Mouse (Mus musculus): ENCODE results near the gene Calhm3.
A peak's percentile ranks its signal among the peaks of the same experiment; 100 is the strongest.
"Not testable (repeated sequence)": the region's sequence is repeated elsewhere in the genome, so short reads cannot be mapped to it uniquely, and the experiment has no call there.

Gene Calhm3

GRCm38 (mm10) chr19:47167617-47168214 is 10.2 kb upstream of the Calhm3 start:
- no peak for DNase-seq (ENCODE audit: low spot score)

DNA sequence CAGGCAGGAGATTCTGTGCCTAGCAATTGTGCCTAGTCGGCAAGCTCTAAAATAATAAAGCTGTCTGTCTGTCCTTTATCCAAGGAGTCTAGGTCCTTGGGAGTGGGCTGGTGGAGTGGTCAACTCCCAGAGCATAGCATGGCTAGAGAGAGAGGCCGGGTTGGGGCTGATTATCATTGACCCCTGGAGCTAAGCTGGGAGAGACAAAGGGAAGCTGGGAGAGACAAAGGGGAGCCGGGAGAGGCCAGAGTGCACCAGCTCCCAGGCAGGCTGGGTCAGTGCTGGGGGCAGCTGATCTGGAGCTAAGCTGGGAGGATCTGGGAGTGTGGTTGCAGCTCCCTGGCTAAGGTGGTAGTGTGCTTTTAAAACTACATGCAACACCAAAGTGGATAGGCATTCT is 9.2 kb upstream of the Calhm3 start:
- no peak for DNase-seq (ENCODE audit: low spot score)

DNA sequence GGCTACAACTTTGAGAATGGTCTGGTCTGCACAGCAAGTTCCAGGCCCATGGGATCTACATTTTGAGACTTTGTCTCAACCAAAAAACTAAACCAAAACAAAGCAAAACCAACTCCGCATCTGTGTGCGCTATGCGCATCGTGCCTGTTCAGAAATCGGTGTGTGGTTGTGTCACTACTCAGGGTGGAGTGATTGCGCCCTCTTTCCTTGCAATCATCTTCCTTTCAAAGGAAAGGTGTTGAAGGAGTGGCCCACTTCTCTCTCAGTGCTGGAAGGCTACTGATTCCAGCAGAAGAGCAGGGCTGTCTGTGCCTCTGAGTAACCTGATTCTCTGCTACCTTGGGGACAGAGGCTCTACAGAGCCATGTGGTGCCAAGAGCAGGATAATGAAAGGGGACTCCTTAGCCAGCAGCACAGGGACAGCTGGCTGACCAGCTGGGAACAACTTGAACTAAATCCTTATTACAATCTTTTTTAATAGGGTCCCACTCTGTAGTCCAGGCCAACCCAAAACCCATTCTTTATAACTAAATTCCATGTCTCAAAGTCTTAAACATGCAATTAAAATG is 5.7 kb upstream of the Calhm3 start:
- DNase-seq (ENCODE audit: low spot score): no peak

DNA sequence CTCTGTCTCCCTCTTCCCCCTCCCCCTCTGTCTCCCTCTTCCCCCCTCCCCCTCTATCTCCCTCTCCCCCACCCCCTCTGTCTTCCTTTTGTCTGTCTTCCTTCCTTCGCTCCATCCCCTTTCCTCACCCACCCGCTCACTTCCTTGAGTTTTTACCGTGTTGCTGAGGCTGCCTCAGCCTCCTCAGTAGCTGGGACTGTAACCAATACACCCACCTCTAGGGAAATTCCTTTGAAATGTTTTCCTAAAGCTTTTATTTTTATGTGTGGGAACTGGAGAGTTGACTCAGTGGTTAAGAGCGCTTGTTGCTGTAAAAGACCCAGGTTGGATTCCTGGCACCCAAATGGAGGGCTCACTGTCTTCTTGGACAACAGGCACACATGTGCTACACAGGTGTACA is 4.1 kb upstream of the Calhm3 start:
- no peak for DNase-seq (ENCODE audit: low spot score)

DNA sequence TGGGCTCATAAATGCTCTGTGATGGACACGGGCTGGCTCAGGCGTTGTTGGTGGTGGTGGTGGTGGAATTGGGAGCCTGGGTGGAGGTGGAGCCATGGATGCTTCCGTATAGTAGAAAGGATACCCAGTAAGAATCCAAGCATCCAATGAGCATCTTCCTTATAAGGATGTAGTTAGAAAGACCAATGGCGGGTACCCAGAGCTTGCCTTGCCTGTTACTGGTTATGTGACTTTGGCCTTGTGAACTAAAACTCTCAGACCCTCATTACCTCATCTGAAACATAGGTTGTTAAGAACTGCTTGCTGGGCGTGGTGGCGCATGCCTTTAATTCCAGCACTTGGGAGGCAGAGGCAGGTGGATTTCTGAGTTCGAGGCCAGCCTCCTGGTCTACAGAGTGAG is 3.8 kb downstream of the Calhm3 start:
- DNase-seq (ENCODE audit: low spot score): no peak

DNA sequence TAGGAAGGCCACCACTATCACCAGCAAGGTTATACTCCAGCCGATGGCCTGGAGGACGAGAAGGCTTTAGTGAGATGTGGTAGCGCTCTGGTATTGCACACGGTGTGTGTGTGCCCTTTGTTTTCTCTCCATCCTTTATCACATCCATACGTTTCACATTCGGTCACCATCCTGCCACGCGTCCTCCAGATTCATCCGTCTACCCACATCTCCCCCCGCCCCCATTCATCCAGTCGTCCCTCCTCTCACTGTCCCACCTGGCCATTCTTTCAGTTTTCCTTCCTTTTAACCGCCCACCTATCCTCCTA is 5.5 kb downstream of the Calhm3 start:
- DNase-seq (ENCODE audit: low spot score): no peak

- no peak for DNase-seq (ENCODE audit: low spot score)
These were observed 6.1 kb downstream of the Calhm3 start for GRCm38 (mm10) chr19:47151332-47152061.

- DNase-seq (ENCODE audit: low spot score): no peak
These were observed 7.7 kb downstream of the Calhm3 start for GRCm38 (mm10) chr19:47149854-47150253.

- DNase-seq (ENCODE audit: low spot score): no peak
These were observed 9.2 kb downstream of the Calhm3 start for GRCm38 (mm10) chr19:47148267-47148847.

DNA sequence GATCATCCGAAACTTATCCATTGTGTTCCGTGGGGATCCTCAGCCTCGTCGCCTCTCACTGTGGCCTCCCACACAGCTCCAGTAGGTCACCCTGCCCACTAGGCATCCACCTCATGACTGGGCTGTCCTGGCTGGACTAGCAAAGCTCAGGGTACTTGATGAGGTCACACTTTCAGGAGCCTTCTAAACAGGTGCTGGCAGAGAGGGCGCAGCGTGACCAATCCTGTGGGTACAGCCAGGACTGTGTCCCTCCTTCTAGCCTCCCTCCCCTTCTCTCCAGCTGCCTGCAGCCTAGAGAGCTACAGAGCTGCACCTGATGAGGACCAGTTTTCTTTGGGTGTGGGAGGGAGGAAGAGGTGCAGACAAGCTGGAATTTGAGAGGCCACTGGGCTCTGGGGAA is 13.4 kb downstream of the Calhm3 start, which contains the start of gene Calhm1:
Calhm1 (minus strand) TSS at position 101 of the 400 bp plus-strand sequence.
- no peak for DNase-seq (ENCODE audit: low spot score)

GRCm38 (mm10) chr19:47142438-47142837 is 15.1 kb downstream of the Calhm3 start:
- DNase-seq (ENCODE audit: low spot score): no peak

- DNase-seq (ENCODE audit: low spot score): not testable (repeated sequence)
These were observed 18.0 kb downstream of the Calhm3 start for GRCm38 (mm10) chr19:47139611-47140010.

- DNase-seq (ENCODE audit: low spot score): peak; percentile 50
These were observed 19.7 kb downstream of the Calhm3 start, which contains the start of gene Calhm2 for GRCm38 (mm10) chr19:47137771-47138421. Calhm2 (minus strand) TSS chr19:47138294.

GRCm38 (mm10) chr19:47137051-47137581 is 20.4 kb downstream of the Calhm3 start:
- no peak for DNase-seq (ENCODE audit: low spot score)

DNA sequence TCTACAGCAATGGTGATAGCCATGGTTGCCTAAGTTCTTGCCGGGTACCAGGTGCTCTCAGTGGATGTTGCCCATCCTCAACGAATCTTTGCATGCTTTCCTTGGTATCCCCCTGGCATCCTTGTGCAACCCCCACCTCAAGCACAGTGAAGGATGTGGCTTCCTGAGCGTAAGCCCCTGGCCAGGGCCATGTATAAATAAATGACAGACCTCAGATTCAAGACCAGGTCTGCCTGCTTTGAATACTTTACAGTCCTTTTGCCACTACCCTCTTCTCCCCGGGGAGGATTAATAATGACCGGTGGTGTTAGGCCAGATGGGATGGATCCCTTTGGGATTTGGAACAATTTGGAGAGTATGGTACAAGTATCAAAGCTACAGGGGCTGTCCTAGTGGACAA is 21.4 kb downstream of the Calhm3 start:
- no peak for DNase-seq (ENCODE audit: low spot score)

GRCm38 (mm10) chr19:47135568-47135967 is 22.0 kb downstream of the Calhm3 start:
- DNase-seq (ENCODE audit: low spot score): no peak

- no peak for DNase-seq (ENCODE audit: low spot score)
These were observed 24.4 kb downstream of the Calhm3 start for GRCm38 (mm10) chr19:47133161-47133560.

- DNase-seq (ENCODE audit: low spot score): no peak
These were observed 26.9 kb downstream of the Calhm3 start for GRCm38 (mm10) chr19:47130551-47131125.

DNA sequence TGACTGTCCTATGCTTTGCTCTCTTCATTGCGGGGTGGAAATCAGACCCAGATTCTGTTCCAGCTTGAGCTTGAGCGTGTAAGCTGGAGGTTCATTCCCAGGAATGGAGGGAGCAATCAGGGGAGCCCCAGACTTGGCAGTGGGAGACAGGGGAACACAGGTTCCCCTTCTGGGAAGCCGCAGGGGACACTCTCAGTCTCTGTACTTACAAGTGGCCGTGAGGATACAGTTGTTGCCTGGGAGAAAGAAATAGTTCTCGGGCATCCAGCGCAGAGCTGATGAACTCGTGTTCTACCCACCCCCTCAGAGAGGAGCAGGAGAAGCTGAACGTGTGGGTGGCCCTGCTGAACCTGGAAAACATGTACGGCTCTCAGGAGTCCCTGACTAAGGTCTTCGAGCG is 28.7 kb downstream of the Calhm3 start:
- DNase-seq (ENCODE audit: low spot score): no peak

- DNase-seq (ENCODE audit: low spot score): no peak
These were observed 29.4 kb downstream of the Calhm3 start for GRCm38 (mm10) chr19:47128164-47128563.

GRCm38 (mm10) chr19:47122802-47123201 is 34.8 kb downstream of the Calhm3 start:
- no peak for DNase-seq (ENCODE audit: low spot score)

DNA sequence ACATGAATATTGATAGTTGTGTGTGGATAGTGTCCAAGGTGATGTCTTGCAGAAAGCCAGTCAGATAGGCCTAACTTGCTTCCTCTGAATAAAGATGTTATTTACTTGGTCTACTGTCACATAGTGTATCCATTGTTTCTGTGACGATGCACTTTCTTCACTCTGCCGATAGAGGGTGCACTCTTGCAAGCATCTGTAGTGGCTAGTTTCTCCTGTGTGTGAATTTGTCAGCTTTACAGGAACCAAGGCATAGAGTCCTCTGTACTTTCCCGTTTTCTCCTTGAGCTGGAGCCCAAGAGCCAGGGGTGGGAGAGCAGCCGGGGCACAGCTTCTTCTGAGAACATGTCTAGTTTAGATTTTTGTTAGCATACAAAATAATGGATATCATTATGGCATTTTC is 36.5 kb downstream of the Calhm3 start:
- DNase-seq (ENCODE audit: low spot score): no peak
